Comparison of ENCODE assay signal across 8 mouse cellular contexts in genomic region chr4:64200151-64200807, GRCm38 (mm10).
DNase-seq lines count a peak whose midpoint lies in the region; ATAC-seq lines count a peak whose summit lies in the region.

No protein-coding gene starts in this region.

- H3K4me3 ChIP-seq in neural tube, embryonic 13.5 days = no peak overlapping the region
- no peak overlapping the region for H3K4me3 ChIP-seq in kidney, embryonic 15.5 days (replicated peaks)

- H3K27ac ChIP-seq in neural tube, embryonic 13.5 days (replicated peaks) = no peak overlapping the region
- no peak overlapping the region for H3K27ac ChIP-seq in kidney, embryonic 15.5 days

- peak; percentile 42 for DNase-seq in adrenal gland, postnatal 25 days
- DNase-seq in adrenal gland, postnatal 4 days (ENCODE audit: low spot score in 2 of 2) = no peak
- no peak for DNase-seq in neural tube, embryonic 10.5 days (ENCODE audit: extremely low spot score, low spot score)
- DNase-seq in frontal cortex, postnatal 14 days (ENCODE audit: low spot score in 2 of 2) = peak; percentile 12 to 32
- peak; percentile 9 to 24 for DNase-seq in left cerebral cortex, postnatal 36 days (ENCODE audit: low spot score in 2 of 2)
- DNase-seq in spleen, adult 12 weeks (ENCODE audit: low spot score) = no peak

- H3K36me3 ChIP-seq in neural tube, embryonic 13.5 days = no peaks in the 10 kb centered on the region
- H3K36me3 ChIP-seq in kidney, embryonic 15.5 days = no peaks in the 10 kb centered on the region

- 0 out of 2 replicates have a peak, but pooled peaks cover 4% of the 10 kb centered on the region for H3K9me3 ChIP-seq in neural tube, embryonic 13.5 days
- no peaks in the 10 kb centered on the region; the same call in 1 of the 2 replicates for H3K9me3 ChIP-seq in kidney, embryonic 15.5 days (replicated peaks)

- no peaks in the 10 kb centered on the region for H3K4me1 ChIP-seq in neural tube, embryonic 13.5 days (replicated peaks)
- no peaks in the 10 kb centered on the region for H3K4me1 ChIP-seq in kidney, embryonic 15.5 days

- intact Hi-C loops in left cerebral cortex, postnatal 36 days (cut with DNase I) = no loop called here

- WGBS in neural tube, embryonic 13.5 days = 72% methylated on average over 3 of the region's 3 CpGs
- WGBS in kidney, embryonic 15.5 days = 68% methylated on average over 3 of the region's 3 CpGs

- no peak overlapping the region for H3K4me2 ChIP-seq in neural tube, embryonic 13.5 days
- H3K4me2 ChIP-seq in kidney, embryonic 15.5 days = no peak overlapping the region

- H3K27me3 ChIP-seq in neural tube, embryonic 13.5 days = no peaks in the 10 kb centered on the region
- no peaks in the 10 kb centered on the region for H3K27me3 ChIP-seq in kidney, embryonic 15.5 days

- 0 out of 2 replicates have a peak, but pooled peaks have one; percentile 59 for ATAC-seq in neural tube, embryonic 13.5 days (ENCODE audit: low read depth)
- no peak for ATAC-seq in kidney, embryonic 15.5 days (replicated peaks; ENCODE audit: low FRiP score)

- no peak overlapping the region for H3K9ac ChIP-seq in neural tube, embryonic 13.5 days
- no peak overlapping the region for H3K9ac ChIP-seq in kidney, embryonic 15.5 days

Comparison
In these comparisons a context has a peak if more than half of its experiments do, and no peak if none do; other contexts are left out.
1. DNase-seq: peak in adrenal gland, postnatal 25 days (single experiment), frontal cortex, postnatal 14 days (2 of 2) and left cerebral cortex, postnatal 36 days (2 of 2); none in adrenal gland, postnatal 4 days (0 of 2), neural tube, embryonic 10.5 days (single experiment) and spleen, adult 12 weeks (single experiment).